Mouse (Mus musculus) gastrocnemius, postnatal 10 days (tissue): ENCODE measurements at regions not wholly inside any gene's neighbourhood (a gene's known extent, or its start where the extent isn't known, plus 50 kb on each side); places are given as distances from the start of the nearest gene placed in this dataset.

Experiments used
- DNase-seq: peaks from one replicate; pipeline ENCODE4 v3.0.0; 2021; ENCODE audit warnings: mixed read lengths

DNA sequence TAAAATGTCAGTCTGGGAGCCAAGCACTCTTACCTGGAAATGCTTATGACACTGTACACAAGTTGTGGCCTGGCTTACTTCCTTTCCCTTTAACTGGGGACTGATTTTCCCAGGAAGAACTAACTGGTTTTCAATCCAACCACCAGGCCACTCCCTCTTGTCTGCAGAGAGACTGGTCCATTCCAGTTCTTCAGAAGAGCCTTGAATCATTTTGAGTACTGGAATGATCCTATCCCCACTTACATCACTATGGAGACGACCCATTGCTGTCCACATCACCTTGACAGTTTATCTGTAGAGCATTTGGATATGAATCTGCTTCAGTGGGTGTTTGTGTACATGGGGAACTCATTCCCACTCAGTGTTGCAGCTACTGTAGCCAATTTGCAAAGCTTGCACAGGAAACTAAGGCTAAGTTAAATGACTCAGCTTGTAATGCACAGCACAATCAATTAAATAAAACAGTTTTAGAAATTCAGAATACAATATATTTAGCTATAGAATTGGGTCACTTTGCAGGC, 121.7 kb upstream of the Prep start:
- DNase-seq: no peak

- no peak for DNase-seq
Measured at GRCm38 (mm10) chr10:44939403-44939802, 127.6 kb upstream of the Prep start.

- no peak for DNase-seq
Measured at GRCm38 (mm10) chr10:44936976-44937500, 130.0 kb upstream of the Prep start.

GRCm38 (mm10) chr10:44930796-44931195, 136.2 kb upstream of the Prep start:
- DNase-seq: no peak

GRCm38 (mm10) chr10:44913751-44914388, 153.1 kb upstream of the Prep start:
- DNase-seq: no peak

- DNase-seq: no peak
Measured at GRCm38 (mm10) chr10:44904520-44904919, 162.5 kb upstream of the Prep start.

GRCm38 (mm10) chr10:44901203-44901602, 165.8 kb upstream of the Prep start:
- DNase-seq: no peak

GRCm38 (mm10) chr10:44892124-44892523, 174.9 kb upstream of the Prep start:
- no peak for DNase-seq

DNA sequence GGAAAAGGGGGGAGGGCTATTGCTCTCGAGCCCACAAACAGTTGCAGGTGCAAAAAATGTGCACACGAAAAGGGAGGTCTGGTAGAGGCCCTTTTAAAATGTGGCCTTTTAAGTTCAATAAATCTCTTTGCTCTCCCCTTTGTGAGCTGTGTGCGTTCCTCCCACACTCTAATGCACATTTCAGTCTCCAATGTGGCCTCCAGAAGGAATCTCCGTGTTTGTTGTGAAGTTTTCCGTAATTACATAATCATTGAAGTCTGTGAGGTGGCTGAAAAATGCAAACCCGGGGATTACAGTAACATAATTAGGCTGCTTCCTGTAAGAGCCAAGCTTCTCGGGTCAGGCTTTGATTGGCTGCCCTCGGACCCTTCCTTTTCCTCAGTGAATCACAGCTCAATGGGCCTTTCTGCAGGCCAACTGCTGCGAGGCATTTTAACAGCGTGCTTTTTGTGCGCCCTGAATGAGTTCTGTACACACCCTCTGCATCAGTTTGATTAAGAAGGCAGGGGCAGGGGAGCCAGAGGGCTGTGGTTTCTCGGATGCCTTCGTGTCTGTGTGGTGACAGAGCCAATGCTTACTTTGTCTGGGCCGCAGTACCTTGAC, 179.8 kb upstream of the Prep start:
- no peak for DNase-seq

- DNase-seq: no peak
Measured at GRCm38 (mm10) chr10:44881967-44882366, 185.0 kb upstream of the Prep start.

DNA sequence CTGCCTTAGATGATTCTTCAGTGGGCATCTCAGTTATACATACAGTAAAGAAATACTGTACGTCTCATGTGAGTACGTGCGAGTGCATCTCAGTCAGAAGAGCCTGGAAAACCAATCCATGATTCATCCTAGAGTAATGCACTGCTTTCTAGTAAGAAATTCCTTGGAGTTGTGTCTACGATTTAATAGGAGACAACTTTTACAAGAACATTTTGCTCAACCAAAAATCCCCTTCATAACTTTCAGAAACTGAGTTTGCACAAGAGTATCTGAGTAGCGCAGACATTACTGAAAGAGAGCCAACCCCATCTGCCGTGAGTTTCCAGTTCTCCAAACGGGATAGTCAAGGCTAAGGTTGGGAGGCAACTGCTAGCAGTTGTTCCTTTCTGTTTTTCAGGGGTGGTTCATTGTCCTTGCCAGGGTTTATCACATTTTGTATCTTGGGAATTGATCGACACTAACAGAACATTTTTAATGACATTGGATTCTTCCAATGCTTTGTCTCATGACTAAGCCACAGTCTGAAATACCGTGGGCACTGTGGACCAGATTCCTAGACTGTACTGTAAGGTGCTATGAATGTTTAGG, 189.8 kb upstream of the Prep start:
- no peak for DNase-seq

GRCm38 (mm10) chr10:44873642-44874285, 193.2 kb upstream of the Prep start:
- DNase-seq: no peak

DNA sequence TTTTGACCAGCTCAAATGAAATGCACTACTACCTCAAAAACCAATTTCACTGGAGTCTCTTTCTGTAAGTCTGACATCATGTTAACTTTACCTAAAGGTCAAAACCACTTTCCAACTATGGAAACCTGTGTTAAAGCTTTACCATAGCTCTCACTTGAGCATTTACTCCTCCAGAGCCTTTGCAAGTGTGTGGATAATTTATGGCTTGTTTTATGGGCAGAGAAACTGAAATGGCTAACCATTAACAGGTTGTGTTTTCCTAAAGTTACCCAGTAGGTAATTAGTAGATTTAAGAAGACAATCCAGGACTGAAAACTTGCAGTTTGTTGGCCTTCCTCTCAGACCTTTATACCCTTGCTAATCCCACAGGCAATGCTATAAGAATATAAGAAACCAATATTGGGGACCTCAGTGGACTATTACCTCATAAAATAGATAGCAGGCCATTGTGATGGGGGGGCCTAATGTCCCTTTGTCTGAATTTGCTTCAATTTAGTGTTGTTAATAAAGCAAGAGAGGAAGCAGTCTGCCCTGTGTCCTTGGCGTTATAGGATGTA, 202.7 kb upstream of the Prep start:
- DNase-seq: no peak

- DNase-seq: peak; percentile 13
Measured at GRCm38 (mm10) chr10:44862360-44862674, 204.7 kb upstream of the Prep start.

DNA sequence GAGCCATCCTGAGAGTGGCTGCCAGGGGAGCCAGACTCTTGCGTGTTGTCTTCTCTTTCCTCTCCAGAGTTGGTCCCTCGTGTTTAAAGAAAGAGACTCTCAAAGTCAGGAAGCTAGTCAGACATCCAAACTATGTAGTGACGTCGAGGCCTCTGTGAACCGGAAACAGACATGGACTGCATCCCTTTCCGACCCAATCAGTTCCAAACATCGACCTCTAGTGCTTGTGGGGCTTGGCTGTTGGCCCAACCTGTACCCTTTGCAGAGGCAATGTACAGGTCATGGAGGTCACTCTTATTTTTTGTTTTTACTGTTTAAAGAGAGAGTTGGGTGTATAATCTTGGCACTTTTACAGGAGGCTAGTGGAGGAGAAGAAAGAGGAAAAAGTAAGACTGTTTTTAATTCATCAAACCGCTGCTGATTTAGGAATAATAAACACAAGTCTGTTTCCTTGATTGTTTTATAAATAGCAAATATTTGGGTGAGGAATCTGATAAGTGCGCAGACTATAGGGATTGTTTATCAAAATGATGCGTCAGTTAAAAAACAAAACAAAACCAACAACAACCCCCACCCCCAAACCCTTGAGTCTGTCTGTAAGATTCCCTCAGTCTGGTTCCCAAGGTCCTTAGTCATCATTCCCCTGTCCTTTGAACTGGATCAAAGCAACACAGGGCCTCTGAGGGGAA, 205.2 kb upstream of the Prep start:
- DNase-seq: peak; percentile 4

DNA sequence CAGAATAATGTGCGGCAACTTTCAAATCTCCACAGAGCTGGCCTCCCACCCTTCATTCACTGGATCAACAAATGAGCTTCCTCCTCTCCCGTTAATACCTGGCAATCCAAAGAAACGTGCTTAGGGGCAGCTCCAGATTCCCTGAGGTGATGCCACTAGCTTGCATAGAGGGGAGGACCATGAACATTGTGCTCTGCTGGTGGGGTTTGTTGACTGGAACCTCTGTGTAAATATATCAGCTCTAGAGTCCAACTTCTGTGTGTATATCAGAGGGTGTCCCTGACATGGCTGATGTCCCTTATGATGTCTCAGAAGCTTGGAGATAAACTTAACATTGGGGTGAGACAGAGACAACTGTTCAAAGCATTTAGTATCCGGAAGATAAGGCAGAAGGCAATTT, 209.6 kb upstream of the Prep start:
- DNase-seq: no peak

DNA sequence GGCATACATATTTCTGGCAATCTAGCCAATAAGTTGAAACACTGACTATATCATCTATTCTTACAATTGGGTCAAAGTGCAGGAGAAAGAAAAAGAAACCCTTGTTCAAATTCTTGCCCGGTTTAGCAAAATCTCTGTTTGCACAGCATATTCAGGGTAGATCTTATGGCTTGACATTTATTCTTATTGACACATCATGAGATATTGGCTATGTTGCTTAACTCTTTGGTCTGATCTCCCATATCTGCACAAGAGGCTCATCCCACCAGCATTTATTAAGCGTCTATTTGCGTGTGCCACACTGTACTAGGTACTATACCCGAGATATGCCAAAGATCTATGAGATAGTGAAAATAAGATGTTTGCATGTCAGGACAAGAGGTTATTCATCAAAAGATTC, 212.9 kb upstream of the Prep start:
- no peak for DNase-seq

DNA sequence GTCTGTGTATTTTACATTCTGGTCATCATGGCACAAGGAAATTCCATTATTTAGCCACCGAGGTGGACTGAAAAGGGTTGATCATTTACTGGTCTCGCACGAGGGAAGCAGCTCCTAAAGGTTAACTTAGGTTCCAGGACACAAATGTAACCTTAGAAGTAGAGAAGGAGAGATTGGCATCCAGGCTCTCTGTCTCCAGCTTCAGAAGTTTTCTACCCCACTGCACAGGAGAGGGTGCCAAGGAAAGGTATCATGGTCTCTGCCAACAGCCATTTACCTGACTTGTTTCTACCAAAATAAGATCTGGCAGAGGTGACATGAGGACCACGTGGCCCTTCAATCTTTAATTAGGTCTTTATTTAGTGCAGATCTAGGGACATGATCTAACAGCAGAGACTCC, 218.0 kb upstream of the Prep start:
- DNase-seq: no peak

- DNase-seq: no peak
Measured at GRCm38 (mm10) chr10:44846765-44847164, 220.2 kb upstream of the Prep start.

GRCm38 (mm10) chr10:44846149-44846548, 220.9 kb upstream of the Prep start:
- no peak for DNase-seq

DNA sequence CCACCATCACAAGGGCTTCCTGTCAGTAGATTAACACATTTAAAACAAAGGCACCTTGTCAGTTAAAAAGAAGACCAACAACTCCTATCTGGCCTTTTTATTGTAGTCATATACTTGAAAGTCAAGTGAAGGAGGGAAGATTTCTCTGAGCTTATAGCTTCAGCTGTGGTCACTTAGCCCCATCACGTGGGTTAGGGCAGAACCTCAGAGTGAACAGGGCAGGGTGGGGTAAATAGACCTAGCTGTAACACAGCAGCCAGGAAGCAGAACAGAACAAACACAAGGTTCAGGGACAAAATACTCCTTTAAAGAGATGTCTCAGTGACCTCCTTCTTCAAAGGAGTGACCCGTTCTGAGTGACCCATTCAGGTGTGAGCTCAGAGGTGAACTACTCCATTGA, 226.6 kb upstream of the Prep start:
- DNase-seq: no peak

GRCm38 (mm10) chr10:44832455-44832854, 234.5 kb upstream of the Prep start:
- DNase-seq: no peak
